Mouse (Mus musculus) olfactory bulb, adult 2 months (tissue): ENCODE measurements at regions not wholly inside any gene's neighbourhood (a gene's known extent, or its start where the extent isn't known, plus 50 kb on each side); places are given as distances from the start of the nearest gene placed in this dataset.

Experiments used
- H3K27ac ChIP-seq: fragments of 200-500 bp; 2 replicates; pipeline ENCODE4 v1.5.1; 2012; ENCODE audit warnings: low read depth, low read length; ENCODE audit not compliant: insufficient read depth
- H3K4me1 ChIP-seq: fragments of 200-500 bp; 2 replicates; pipeline ENCODE4 v1.6.1; 2012; ENCODE audit warnings: low read length; ENCODE audit not compliant: control insufficient read depth, insufficient read depth
- H3K4me3 ChIP-seq: fragments of 200-500 bp; 2 replicates; pipeline ENCODE4 v1.5.1; 2012; ENCODE audit warnings: mild to moderate bottlenecking, low read depth, low read length, moderate library complexity; ENCODE audit not compliant: insufficient read depth
- CTCF ChIP-seq: fragments of 200-500 bp; IDR thresholded peaks from 2 replicates; pipeline ENCODE4 v1.5.1; 2012; ENCODE audit warnings: low read depth, mild to moderate bottlenecking, low read length, moderate library complexity; ENCODE audit not compliant: insufficient read depth
- POLR2A ChIP-seq: fragments of 200-500 bp; IDR thresholded peaks from 2 replicates; pipeline ENCODE4 v1.6.1; 2012; ENCODE audit warnings: mild to moderate bottlenecking, low read depth, low read length, moderate library complexity; ENCODE audit not compliant: insufficient read depth
- WGBS: fragments of 180-500 bp; shearing (Covaris S2); methylation state at CpG from one replicate; pipeline ENCODE4 v1.1.7; 2018; 5-methylcytosine and 5-hydroxymethylcytosine counted together

DNA sequence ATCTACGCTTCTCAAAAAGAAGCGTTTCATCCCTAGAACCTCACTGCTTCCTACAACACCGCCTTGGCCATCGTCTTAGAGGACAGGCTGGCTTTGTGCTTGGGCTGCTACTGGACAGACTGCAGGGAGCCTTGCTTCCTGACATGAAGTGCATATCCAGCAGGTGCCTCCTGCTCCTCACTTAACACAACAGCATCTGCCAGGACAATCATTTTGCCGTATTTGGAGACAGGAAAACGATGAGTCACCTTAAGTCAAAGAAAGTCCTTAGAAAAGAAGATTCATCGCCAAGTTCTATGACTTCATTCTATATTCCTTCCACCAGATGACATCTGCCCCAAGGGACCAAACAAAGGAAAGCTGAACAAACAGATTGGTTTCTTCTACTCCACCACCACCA, 98.5 kb upstream of the Sgk1 start:
- TF ChIP-seq POLR2A (no peak), CTCF (no peak)
- no peaks in the 10 kb centered on the region for H3K4me1 ChIP-seq
- H3K27ac ChIP-seq = no peak overlapping the region
- 85% methylated on average over 7 of the region's 7 CpGs for WGBS
- H3K4me3 ChIP-seq = no peak overlapping the region

DNA sequence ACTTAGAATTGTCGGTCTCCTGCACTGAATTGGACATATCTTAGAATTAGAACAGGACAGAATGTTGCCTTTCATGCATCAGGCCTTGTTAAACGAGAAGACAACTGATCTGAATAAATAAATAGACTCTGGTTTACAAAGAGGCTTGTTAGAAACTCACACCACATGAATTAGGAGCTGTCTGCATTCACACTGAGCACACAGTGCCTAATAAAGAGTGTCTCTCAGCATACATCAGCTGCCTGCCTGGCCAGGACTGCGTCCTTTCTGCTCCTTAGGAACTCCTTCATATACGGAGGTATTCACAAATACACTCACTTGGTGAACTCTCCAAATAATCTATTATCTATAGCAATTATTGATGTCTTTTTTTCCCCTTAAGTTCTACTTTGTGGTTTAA, 96.9 kb upstream of the Sgk1 start:
- H3K4me3 ChIP-seq = no peak overlapping the region
- 69% methylated on average over 4 of the region's 4 CpGs for WGBS
- peaks cover 9% of the 10 kb centered on the region for H3K4me1 ChIP-seq
- TF ChIP-seq POLR2A = no peak
- no peak for TF ChIP-seq CTCF
- H3K27ac ChIP-seq = no peak overlapping the region

DNA sequence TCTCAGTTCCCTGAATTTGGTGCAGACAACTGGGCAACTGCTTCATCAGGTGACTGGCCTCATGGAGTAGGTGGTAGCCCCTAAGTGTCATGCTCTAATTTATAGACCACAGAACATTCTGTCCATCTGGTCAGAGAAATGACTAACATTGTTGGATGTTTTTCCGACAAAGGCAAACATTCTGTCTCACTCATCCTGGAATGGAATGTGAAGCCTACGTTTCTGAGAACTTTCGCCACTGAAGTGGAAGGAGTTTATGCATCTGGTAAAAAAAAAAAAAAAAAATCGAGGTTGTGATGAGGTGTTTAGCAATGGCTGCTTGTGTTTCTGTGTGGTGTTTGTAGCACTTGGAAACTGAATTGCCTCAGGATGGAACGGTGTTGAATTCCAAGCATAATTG, 96.2 kb upstream of the Sgk1 start:
- no peak for TF ChIP-seq POLR2A
- TF ChIP-seq CTCF = no peak
- H3K4me3 ChIP-seq = no peak overlapping the region
- 81% methylated on average over 5 of the region's 5 CpGs for WGBS
- H3K27ac ChIP-seq = no peak overlapping the region
- peaks cover 11% of the 10 kb centered on the region for H3K4me1 ChIP-seq

GRCm38 (mm10) chr10:21789847-21790530, 92.0 kb upstream of the Sgk1 start:
- peaks cover 15% of the 10 kb centered on the region for H3K4me1 ChIP-seq
- H3K4me3 ChIP-seq = no peak overlapping the region
- 65% methylated on average over 17 of the region's 17 CpGs for WGBS
- H3K27ac ChIP-seq = no peak overlapping the region
- TF ChIP-seq POLR2A = no peak
- no peak for TF ChIP-seq CTCF

DNA sequence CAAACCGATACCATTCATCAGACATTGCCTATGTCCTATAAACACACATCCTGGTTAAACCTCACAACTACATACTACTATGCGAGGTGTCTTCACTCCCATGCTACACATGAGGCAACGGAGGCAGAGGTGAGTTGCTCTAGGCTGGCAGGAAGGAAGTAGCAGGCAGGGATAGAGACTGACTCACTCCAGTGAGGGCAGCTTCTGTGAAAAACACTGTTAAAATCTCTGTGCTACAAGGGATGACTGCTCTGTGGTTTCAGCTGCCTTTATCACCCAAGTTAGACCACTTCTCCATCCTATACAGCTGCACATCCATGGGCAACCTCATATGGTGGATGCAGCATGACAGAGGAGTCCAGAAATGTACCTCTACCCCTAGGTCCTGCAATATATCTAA, 91.0 kb upstream of the Sgk1 start:
- TF ChIP-seq CTCF = no peak
- no peak for TF ChIP-seq POLR2A
- Histone ChIP-seq H3K4me3 (no peak overlapping the region), H3K4me1 (peaks cover 15% of the 10 kb centered on the region), H3K27ac (no peak overlapping the region)
- 93% methylated on average over 3 of the region's 3 CpGs for WGBS

DNA sequence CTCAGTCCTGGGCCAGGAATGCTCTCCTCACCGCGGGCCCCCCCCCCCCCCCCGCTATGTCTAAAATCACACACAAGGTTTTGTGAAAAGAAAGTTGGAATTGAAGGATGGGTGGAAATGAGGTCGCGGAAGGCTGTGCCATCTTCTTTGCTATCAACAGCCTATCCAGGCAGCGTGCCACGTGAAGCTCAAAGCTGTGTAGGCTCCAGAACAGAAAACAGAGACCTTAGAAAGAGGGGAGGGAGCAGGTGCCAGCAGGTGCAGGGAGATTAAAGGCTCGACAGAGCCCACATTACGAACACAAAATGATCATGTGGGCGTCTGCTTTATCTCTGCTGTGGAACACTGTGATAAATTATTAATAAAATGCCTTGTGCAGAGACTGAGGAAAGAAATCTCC, 89.6 kb upstream of the Sgk1 start:
- TF ChIP-seq CTCF (no peak), POLR2A (no peak)
- WGBS = 34% methylated on average over 10 of the region's 10 CpGs
- H3K4me1 ChIP-seq = peaks cover 15% of the 10 kb centered on the region
- no peak overlapping the region for H3K4me3 ChIP-seq
- H3K27ac ChIP-seq = no peak overlapping the region

- TF ChIP-seq CTCF (no peak), POLR2A (no peak)
- Histone ChIP-seq H3K27ac (no peak overlapping the region), H3K4me1 (peaks cover 15% of the 10 kb centered on the region), H3K4me3 (no peak overlapping the region)
- 80% methylated on average over 11 of the region's 11 CpGs for WGBS
These were observed 88.3 kb upstream of the Sgk1 start for GRCm38 (mm10) chr10:21793641-21794040.

- 96% methylated on average over 4 of the region's 4 CpGs for WGBS
- Histone ChIP-seq H3K4me3 (no peak overlapping the region), H3K27ac (no peak overlapping the region), H3K4me1 (peaks cover 4% of the 10 kb centered on the region)
- TF ChIP-seq POLR2A (no peak), CTCF (no peak)
These were observed 85.6 kb upstream of the Sgk1 start for GRCm38 (mm10) chr10:21796386-21796785.

DNA sequence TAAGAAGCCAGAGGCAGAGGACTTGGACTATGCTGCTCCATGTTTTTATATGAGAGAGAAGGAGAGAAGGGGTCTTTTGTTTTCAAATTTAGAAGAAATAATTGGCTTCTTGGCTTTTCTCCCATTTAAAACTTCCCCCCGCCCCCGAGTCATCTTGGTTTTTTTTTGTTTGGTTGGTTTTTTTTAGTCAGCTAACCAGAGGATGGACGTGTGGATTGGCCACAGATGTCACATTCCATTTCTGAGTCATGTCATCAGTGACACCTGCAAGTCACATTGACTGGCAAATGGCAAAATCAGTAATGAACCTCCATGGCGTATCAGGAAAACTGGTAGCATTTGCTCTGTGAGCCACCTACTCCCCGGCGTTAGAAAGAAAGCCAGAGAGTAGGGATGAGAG, 83.9 kb upstream of the Sgk1 start:
- Histone ChIP-seq H3K4me1 (no peaks in the 10 kb centered on the region), H3K4me3 (no peak overlapping the region), H3K27ac (no peak overlapping the region)
- no peak for TF ChIP-seq POLR2A
- no peak for TF ChIP-seq CTCF
- WGBS = 80% methylated on average over 6 of the region's 6 CpGs

DNA sequence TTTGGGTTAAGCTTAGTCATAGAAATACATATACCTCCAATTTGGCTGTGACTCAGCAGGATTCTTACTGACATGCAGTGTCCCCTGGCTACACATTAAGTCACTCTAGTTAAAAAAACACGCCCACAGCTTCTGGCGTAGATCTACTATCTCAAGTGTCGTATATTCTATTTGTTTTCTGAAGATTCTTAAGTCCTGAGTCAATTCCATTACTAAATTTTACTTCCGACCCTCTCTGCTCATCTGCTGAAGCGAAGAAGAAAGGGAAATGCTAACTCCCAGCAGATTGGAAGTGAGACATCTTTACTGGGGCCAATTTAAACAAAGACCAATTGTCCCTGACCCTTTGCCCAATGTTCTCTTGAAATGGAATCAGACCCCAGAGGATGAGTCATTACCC, 80.4 kb upstream of the Sgk1 start:
- no peak overlapping the region for H3K4me3 ChIP-seq
- H3K4me1 ChIP-seq = no peaks in the 10 kb centered on the region
- no peak overlapping the region for H3K27ac ChIP-seq
- WGBS = 54% methylated on average over 5 of the region's 5 CpGs
- no peak for TF ChIP-seq POLR2A
- TF ChIP-seq CTCF = no peak
